Mouse (Mus musculus) kidney, postnatal 25 days (tissue): ENCODE results near the gene Arpp19.

Source experiments
- DNase-seq, 2 experiments: peaks; one replicate each; pipeline ENCODE4 v3.0.0; 2021; ENCODE audit warnings: mixed read lengths in 2 of 2

Gene Arpp19

GRCm38 (mm10) chr9:75037451-75038356 lies at the start of gene Arpp19:
Arpp19 (plus strand) TSS chr9:75037614.
- DNase-seq: peak; percentile 88 to 94

- DNase-seq: no peak
These were observed 48.4 kb upstream of the Arpp19 start for GRCm38 (mm10) chr9:74988893-74989460.

GRCm38 (mm10) chr9:74989990-74990389 lies 47.4 kb upstream of the Arpp19 start:
- no peak for DNase-seq

DNA sequence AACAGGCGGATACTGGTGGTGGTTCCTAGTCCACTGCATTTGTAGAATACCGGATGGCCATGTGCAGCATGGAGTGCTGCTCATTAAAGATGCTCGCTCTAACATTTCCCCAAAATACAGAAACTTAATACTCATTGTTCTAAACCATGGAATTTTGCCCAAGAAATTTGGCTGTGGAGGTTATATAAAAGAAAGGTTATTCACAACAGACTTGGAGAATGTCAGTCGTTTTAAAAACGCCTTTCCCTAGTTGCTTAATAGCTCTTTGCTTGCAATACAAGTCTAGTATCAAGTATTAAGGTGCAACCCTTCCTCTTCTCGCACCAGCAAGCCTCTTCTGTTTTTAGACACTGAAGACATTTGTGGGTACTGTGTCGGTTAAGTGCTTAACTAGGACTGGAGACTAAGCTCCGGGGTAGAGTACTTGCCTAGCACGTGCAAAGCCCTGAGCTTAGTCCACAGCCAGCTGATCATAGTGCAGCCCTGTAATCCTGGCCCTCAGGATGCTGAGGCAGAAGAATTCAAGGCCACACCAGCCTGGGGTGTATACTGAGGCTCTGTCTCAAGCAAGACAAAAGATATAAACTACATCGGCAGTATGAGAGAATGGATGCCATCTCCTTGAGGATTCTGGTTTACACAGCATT lies 42.7 kb upstream of the Arpp19 start:
- peak; percentile 15 to 52 for DNase-seq

- no peak for DNase-seq
These were observed 41.1 kb upstream of the Arpp19 start for GRCm38 (mm10) chr9:74996349-74996748.

DNA sequence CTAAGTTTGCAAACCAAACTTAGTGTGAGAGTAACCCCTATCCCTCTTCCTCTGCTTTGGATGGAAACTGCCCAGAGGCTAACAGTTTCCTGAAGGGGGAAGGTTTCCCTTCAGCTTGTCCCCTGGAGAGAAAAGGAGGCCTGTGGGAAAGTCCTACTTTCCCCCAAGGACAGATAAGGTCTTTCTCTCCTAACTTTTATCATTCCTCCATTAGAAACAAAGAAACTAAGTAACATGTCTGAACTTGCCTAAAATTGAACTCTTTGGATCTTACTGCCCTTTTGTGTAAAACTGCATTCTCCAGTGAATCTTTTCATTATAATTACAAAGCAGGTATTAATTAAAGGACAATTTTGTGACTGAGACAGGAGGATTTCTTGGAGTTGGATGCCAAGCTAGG lies 39.4 kb upstream of the Arpp19 start:
- DNase-seq: no peak

- no peak for DNase-seq
These were observed 36.4 kb upstream of the Arpp19 start for GRCm38 (mm10) chr9:75001006-75001405.

- DNase-seq: peak in 1 of 2 experiments; percentile 27
These were observed 35.7 kb upstream of the Arpp19 start for GRCm38 (mm10) chr9:75001611-75002204.

DNA sequence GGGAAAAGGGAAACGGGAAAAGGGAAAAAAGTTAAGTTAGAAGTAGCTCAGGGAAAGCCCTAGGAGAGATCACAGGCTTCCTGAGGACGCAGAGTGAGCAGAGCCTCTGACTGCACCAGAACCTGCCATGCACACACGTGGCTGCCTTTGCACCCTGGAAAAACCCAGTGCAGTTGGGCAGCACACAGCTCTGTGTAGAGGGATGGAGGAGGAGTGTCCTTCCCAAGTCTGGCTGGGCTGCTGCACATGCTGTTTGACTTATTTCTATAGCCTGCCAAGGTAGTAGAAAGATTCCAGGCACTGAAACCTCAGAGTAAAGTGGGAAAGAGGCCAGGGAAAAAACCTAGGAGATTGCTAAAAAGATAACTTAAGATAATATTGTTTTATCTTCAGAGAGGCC lies 35.2 kb upstream of the Arpp19 start:
- no peak for DNase-seq

- DNase-seq: no peak
These were observed 33.2 kb upstream of the Arpp19 start for GRCm38 (mm10) chr9:75004203-75004602.

GRCm38 (mm10) chr9:75016591-75016990 lies 20.8 kb upstream of the Arpp19 start:
- DNase-seq: no peak

DNA sequence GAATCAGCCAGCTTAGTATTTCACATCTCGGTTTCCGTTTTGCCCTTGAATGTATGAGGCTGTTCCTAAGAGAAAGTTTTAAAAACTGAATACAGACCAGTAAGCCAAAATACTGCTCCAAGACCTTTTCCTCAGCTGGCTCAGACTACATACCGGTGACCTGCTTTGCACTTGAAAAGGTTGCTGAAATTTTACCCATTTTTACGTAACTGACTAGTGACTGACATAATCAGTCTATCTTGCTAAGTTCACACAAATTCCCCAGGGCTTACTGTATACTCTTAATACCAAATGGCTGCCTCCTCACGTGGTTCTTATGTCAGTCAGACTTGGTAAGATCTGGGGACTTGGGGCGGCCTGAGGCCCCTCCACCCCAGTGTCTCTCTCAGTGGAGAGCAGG lies 18.2 kb upstream of the Arpp19 start:
- no peak for DNase-seq

DNA sequence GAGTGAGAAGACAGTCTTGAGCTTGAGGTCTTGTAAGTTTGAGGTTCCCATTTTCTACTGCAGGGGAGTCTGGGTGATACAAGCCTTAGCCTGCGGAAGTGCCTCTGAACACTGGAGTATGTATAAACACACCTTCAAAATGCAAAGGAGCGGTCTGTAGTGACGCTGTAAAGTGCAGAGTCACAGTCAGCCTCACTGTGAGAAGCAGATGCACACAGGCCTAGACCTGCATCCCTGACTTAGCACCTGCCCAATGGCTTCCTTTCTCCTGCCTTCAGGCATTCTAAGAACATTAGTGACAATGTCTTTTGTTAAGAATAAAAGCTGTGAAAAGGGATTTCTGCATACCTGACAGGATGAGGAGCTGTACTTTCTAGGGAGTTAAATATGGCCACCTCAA lies 17.8 kb upstream of the Arpp19 start:
- no peak for DNase-seq

DNA sequence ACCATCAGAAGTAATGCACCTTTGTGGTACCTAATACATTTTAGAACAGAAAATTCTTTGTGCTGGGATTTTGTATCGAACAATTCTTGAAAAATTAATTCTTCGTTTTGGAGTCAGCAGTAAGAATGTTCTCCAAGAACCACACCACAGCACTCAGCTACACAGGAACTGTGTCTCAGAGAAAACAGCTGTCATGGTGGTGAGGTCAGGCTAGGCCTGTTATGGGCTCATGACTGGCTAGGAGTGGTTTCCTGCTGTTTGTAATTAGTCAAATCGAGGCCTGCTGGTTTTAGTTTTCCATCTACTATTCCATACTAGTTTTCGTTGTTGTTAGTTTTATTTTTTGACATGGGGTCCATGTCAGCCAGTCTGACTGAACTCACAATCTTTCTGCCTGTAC lies 16.9 kb upstream of the Arpp19 start:
- DNase-seq: no peak

GRCm38 (mm10) chr9:75022546-75022945 lies 14.9 kb upstream of the Arpp19 start:
- DNase-seq: no peak

GRCm38 (mm10) chr9:75023150-75023894 lies 14.1 kb upstream of the Arpp19 start:
- DNase-seq: no peak

DNA sequence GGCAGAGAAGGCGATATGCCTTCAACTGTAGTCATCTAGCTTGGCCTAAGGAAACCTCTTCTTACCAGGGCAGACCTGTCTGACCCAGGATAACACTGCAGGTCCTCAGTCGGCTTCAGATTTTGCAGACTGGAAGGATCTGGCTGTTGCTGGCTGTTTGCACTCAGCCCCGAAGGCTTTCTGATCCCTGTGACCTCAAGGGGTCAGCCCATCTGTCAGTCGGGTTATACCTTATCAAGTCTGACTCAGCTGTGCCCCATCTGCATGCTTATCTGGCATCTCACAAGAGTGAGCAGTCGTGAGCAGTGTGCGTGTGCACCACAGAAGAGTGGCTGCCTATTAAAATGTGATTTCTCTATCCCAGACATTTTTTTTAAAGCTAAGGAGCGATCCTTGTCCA lies 13.3 kb upstream of the Arpp19 start:
- no peak for DNase-seq

DNA sequence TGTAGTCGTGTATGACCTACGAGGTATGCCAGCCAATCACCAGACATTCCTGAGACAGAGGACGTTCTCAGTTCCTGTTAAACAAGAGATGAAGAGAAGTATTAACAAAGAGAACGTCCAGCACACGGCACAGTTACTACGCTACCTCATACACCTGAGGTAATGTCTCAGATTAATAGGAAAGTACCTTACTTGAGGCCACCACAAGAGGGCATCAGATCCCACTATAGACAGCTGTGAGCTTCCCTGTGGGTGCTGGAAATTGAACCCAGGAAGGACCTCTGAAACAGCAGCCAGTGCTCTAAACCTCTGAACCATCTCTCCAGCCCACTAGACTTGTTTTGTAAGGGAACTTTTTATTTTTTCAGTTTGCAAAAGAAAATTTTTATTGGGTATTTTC lies 11.7 kb upstream of the Arpp19 start:
- DNase-seq: no peak

DNA sequence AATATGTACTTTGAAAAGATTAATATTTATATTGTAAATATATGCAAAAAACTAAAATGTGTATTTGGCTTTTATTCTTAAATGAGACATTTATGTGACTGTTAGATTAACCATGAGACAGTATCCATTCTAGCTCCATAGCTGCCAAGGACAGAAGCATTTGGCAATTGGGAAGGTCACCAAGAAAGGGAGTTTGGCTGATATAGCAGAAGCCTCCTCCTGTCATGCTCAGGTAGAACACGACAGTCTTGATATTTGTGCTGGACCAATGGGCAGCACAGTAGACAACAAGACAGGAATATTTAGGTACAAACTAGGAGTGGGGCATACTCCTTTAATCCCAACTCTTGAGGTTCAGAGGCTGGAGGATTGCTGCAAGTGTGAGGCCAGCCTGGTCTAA lies 5.0 kb upstream of the Arpp19 start:
- no peak for DNase-seq

DNA sequence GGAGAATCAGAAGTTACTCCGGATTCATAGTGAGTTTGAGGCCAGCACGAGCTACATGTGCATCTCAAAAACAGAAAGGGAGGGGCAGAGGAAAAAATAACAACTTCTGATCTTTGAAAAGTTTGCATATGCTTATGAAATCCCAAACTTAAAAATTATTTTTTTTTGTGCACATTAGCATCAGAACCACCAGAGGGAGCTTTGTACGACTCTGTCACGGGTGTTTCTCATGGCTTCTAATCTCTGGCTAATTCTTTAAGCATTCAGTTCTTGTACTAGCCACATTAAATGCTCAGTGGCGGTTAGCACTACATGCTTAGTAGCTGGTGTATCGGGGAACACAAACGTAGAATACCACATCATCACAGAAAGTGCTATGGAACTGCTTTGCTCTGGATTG lies 4.3 kb upstream of the Arpp19 start:
- no peak for DNase-seq

- DNase-seq: no peak
These were observed 2.7 kb upstream of the Arpp19 start for GRCm38 (mm10) chr9:75034691-75035090.

DNA sequence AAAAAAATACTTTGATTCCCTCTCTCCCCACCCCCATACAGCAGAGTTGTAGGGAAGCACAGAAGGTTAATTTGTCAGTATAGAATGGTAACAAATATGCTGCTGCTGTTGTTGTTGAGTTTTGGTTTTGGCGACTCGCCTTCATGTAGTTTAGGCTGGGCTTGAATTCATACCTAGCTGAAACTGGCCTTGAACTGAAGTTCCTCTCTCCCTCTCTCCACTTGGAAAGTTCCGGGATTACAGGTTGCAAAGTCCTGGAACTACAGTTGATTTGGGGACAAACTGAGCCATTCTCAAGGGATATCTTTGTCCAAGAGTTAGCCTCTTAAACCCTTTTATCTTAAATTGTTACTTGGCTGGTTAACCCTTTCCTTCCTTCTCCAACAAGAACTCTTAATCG lies 1.5 kb upstream of the Arpp19 start:
- DNase-seq: no peak

- no peak for DNase-seq
These were observed 909 bp downstream of the Arpp19 start for GRCm38 (mm10) chr9:75038357-75038688.
